Mouse (Mus musculus) midbrain, embryonic 15.5 days (tissue): ENCODE measurements at regions not wholly inside any gene's neighbourhood (a gene's known extent, or its start where the extent isn't known, plus 50 kb on each side); places are given as distances from the start of the nearest gene placed in this dataset.

Source experiments
- ATAC-seq: fragments of 200-750 bp; cut with Nextera tagmentation; replicated peaks from 2 replicates; pipeline ENCODE4 v1.8.0; 2017; ENCODE audit warnings: moderate TSS enrichment
- H3K27ac ChIP-seq: fragments of 300-500 bp; sonication (generic); 2 replicates; pipeline ENCODE4 v1.5.1; 2015; ENCODE audit warnings: mild to moderate bottlenecking, inconsistent platforms
- H3K27me3 ChIP-seq: fragments of 300-500 bp; sonication (generic); replicated peaks from 2 replicates; pipeline ENCODE4 v1.6.1; 2015; ENCODE audit warnings: inconsistent platforms
- H3K36me3 ChIP-seq: fragments of 300-500 bp; sonication (generic); replicated peaks from 2 replicates; pipeline ENCODE4 v1.6.1; 2015; ENCODE audit warnings: inconsistent platforms
- H3K4me1 ChIP-seq: fragments of 300-500 bp; sonication (generic); 2 replicates; pipeline ENCODE4 v1.6.1; 2015; ENCODE audit warnings: inconsistent platforms
- H3K4me2 ChIP-seq: fragments of 300-500 bp; sonication (generic); 2 replicates; pipeline ENCODE4 v1.6.1; 2015; ENCODE audit warnings: inconsistent platforms, mild to moderate bottlenecking, moderate library complexity
- H3K4me3 ChIP-seq: fragments of 300-500 bp; sonication (generic); 2 replicates; pipeline ENCODE4 v1.5.1; 2015; ENCODE audit warnings: mild to moderate bottlenecking, inconsistent platforms
- H3K9ac ChIP-seq: fragments of 300-500 bp; sonication (generic); 2 replicates; pipeline ENCODE4 v1.6.1; 2015; ENCODE audit warnings: mild to moderate bottlenecking, inconsistent platforms
- H3K9me3 ChIP-seq: fragments of 300-500 bp; sonication (generic); 2 replicates; pipeline ENCODE4 v1.6.1; 2016; ENCODE audit warnings: inconsistent platforms
- WGBS: fragments of 180-500 bp; shearing (Covaris S2); methylation state at CpG from one replicate; pipeline ENCODE4 v1.1.7; 2015; ENCODE audit warnings: mixed read lengths; 5-methylcytosine and 5-hydroxymethylcytosine counted together

DNA sequence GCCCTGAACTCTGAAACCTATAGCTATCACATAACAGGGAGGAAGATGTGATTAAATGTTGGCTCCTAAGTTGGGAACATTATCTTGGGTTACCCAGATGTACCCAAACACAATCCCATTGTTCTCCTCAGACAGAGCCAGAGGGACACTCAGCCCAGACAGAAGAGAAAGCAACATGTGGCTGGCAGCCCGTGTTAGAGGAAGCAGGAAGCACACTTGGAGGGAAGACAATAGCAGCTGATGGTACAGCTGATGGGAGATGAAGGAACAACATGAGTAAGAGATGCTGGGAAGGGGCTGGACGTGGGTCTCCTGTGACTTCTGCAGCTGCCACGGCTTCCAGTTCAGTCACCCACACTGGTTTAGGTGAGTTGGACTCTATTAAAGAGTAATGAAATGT is 224.2 kb upstream of the Jun start:
- no peak overlapping the region for H3K4me3 ChIP-seq
- no peaks in the 10 kb centered on the region for H3K9me3 ChIP-seq
- WGBS = 77% methylated on average over 3 of the region's 3 CpGs
- ATAC-seq = no peak
- no peaks in the 10 kb centered on the region for H3K27me3 ChIP-seq
- no peaks in the 10 kb centered on the region for H3K4me1 ChIP-seq
- no peaks in the 10 kb centered on the region for H3K36me3 ChIP-seq
- no peak overlapping the region for H3K9ac ChIP-seq
- H3K4me2 ChIP-seq = no peak overlapping the region
- H3K27ac ChIP-seq = no peak overlapping the region

DNA sequence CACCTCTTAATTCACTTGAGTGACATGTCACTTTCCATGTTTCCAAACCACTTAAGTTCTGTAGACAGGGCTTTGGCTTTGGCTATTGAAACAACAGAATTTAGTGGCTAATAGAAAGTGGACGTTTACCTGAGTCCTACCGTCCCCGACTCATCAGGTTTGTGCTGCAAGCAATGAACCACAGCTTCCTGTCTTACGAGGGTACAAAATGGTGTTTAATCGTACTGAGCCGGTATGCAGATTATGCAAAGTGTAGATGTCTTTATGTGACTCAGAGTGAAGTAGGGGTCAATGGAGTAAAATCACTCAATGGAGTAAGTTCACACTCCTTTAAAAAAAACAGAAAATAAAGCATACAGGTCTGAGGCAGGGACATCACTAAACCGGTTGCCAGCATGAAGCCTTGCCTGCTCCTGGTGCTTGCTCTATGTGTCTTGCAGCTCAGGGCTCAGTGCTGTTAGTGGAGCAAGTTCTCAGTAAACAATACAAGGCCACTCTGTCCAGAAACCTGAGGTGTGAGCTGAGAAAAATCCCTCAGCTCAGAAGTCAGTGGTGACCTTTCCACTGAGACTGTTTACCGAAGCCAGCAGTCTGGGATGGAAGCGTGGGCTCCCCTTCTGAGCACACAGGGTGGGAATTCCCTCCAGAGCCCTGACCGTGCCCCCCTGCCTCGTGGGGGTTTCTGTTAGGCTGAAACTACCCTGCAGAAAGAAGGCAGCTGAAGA is 226.1 kb upstream of the Jun start:
- H3K27me3 ChIP-seq = no peaks in the 10 kb centered on the region
- no peaks in the 10 kb centered on the region for H3K36me3 ChIP-seq
- H3K4me1 ChIP-seq = no peaks in the 10 kb centered on the region
- H3K9ac ChIP-seq = no peak overlapping the region
- no peak for ATAC-seq
- H3K4me2 ChIP-seq = no peak overlapping the region
- WGBS = 53% methylated on average over 11 of the region's 11 CpGs
- no peak overlapping the region for H3K4me3 ChIP-seq
- no peak overlapping the region for H3K27ac ChIP-seq
- H3K9me3 ChIP-seq = no peaks in the 10 kb centered on the region

DNA sequence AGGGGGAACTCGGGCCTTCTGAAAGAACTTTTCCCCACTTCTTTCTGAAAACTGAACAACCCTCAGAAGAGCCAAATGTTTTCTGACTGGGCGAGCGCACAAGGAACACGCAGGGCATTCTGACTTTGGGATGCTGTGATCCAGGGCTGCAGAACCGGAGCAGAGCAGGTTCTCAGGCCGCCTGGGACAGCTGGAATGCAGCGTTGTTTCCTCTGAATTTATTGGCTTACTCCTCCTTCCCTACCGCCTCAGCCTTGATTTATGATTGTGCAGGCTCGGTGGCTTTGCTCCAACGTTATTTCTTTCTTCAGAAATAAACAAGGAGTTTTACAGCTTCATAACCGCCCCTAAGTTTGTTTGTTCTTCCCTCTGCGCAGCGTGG is 226.7 kb upstream of the Jun start:
- H3K36me3 ChIP-seq = no peaks in the 10 kb centered on the region
- no peak for ATAC-seq
- H3K9me3 ChIP-seq = no peaks in the 10 kb centered on the region
- 57% methylated on average over 13 of the region's 13 CpGs for WGBS
- no peak overlapping the region for H3K27ac ChIP-seq
- H3K9ac ChIP-seq = no peak overlapping the region
- no peaks in the 10 kb centered on the region for H3K27me3 ChIP-seq
- no peak overlapping the region for H3K4me2 ChIP-seq
- H3K4me3 ChIP-seq = no peak overlapping the region
- H3K4me1 ChIP-seq = no peaks in the 10 kb centered on the region

GRCm38 (mm10) chr4:95279200-95279599 is 227.2 kb upstream of the Jun start:
- ATAC-seq = no peak
- Histone ChIP-seq H3K4me3 (no peak overlapping the region), H3K4me1 (no peaks in the 10 kb centered on the region)

GRCm38 (mm10) chr4:95282083-95282482 is 230.1 kb upstream of the Jun start:
- no peak for ATAC-seq

More at GRCm38 (mm10) chr4:95279200-95279599, 227.2 kb upstream of the Jun start:
- Histone ChIP-seq H3K4me2 (no peak overlapping the region), H3K27me3 (no peaks in the 10 kb centered on the region), H3K9me3 (no peaks in the 10 kb centered on the region), H3K27ac (no peak overlapping the region), H3K36me3 (no peaks in the 10 kb centered on the region), H3K9ac (no peak overlapping the region)
- WGBS = 86% methylated on average over 2 of the region's 2 CpGs

DNA sequence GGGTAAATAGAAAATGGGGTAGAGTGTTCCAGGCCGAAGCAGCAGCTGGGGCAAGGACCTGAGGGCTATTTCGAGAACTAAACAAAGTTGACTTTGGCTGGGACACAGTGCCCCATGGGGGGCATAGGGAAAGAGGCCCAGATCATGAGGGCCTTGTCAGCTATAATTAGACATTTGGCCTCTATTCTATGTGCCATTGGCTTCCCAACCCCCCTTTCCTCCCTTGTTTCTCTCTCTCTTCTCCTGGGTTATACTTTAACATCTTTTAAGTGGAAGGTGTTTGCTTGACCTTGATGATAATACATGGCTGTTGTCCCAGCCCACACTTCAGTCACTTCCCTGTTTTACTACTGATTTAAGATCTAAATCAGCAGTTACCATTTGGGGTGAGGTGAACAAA is 231.8 kb upstream of the Jun start:
- Histone ChIP-seq H3K36me3 (no peaks in the 10 kb centered on the region), H3K9me3 (no peaks in the 10 kb centered on the region), H3K27me3 (no peaks in the 10 kb centered on the region), H3K4me3 (no peak overlapping the region), H3K4me2 (no peak overlapping the region), H3K27ac (no peak overlapping the region), H3K4me1 (no peaks in the 10 kb centered on the region), H3K9ac (no peak overlapping the region)
- 89% methylated on average over 2 of the region's 2 CpGs for WGBS
- no peak for ATAC-seq

More at GRCm38 (mm10) chr4:95282083-95282482, 230.1 kb upstream of the Jun start:
- Histone ChIP-seq H3K4me2 (no peak overlapping the region), H3K27me3 (no peaks in the 10 kb centered on the region), H3K36me3 (no peaks in the 10 kb centered on the region), H3K4me3 (no peak overlapping the region), H3K9me3 (no peaks in the 10 kb centered on the region), H3K27ac (no peak overlapping the region), H3K4me1 (no peaks in the 10 kb centered on the region), H3K9ac (no peak overlapping the region)
- WGBS = 63% methylated on average over 3 of the region's 3 CpGs

DNA sequence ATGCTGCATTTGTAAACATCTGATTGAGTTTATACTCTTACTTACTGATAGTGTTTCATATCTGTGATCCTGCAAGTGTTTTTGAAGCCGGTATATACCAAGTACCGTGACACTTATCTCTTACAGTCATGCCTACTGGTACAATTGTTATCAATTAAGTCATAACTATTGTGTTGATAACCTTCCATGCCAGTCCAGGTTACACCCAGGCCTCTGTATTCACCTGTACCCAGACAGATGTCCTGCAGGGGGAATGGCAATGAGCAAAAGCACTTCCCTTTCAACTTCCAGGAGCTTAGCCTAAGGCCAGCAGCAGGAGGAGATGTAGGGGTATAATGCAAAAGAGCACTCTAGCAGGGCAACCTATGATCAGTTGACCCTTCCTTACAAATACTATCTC is 232.2 kb upstream of the Jun start:
- Histone ChIP-seq H3K27me3 (no peaks in the 10 kb centered on the region), H3K36me3 (no peaks in the 10 kb centered on the region), H3K4me1 (no peaks in the 10 kb centered on the region), H3K9me3 (no peaks in the 10 kb centered on the region), H3K27ac (no peak overlapping the region), H3K4me2 (no peak overlapping the region), H3K9ac (no peak overlapping the region), H3K4me3 (no peak overlapping the region)
- WGBS = 97% methylated on average over 2 of the region's 2 CpGs
- ATAC-seq = no peak

- Histone ChIP-seq H3K27ac (no peak overlapping the region), H3K4me3 (no peak overlapping the region), H3K27me3 (no peaks in the 10 kb centered on the region), H3K4me1 (no peaks in the 10 kb centered on the region), H3K9ac (no peak overlapping the region), H3K9me3 (no peaks in the 10 kb centered on the region), H3K4me2 (no peak overlapping the region), H3K36me3 (no peaks in the 10 kb centered on the region)
- 89% methylated on average over 1 of the region's 1 CpGs for WGBS
- no peak for ATAC-seq
These were observed 232.7 kb upstream of the Jun start for GRCm38 (mm10) chr4:95284696-95285095.

DNA sequence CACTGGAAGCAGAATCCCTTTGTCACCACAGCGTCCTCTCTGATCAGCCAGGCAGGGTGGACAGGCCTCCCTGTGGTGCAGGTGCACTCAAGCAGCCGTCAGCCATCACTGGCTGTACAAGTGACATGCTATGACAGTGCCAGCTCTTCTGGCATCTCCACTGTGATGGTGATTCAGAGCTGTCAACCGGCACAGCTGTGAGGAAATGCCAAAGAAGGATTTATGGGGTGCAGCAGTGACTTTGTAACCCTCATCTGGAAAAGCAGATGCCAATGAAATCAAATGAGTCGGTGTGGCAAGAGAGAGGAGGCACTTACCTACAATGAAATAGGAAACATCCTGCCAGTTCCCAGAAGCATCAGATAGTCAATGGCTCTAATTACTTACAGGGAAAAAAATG is 238.3 kb upstream of the Jun start:
- no peak for ATAC-seq
- WGBS = 60% methylated on average over 4 of the region's 4 CpGs
- H3K4me2 ChIP-seq = no peak overlapping the region

GRCm38 (mm10) chr4:95294110-95294509 is 242.1 kb upstream of the Jun start:
- Histone ChIP-seq H3K36me3 (no peaks in the 10 kb centered on the region), H3K27ac (no peak overlapping the region), H3K4me3 (no peak overlapping the region), H3K4me1 (no peaks in the 10 kb centered on the region), H3K27me3 (no peaks in the 10 kb centered on the region), H3K4me2 (no peak overlapping the region), H3K9me3 (no peaks in the 10 kb centered on the region), H3K9ac (no peak overlapping the region)
- 67% methylated on average over 4 of the region's 4 CpGs for WGBS
- no peak for ATAC-seq

More for the DNA sequence above, 238.3 kb upstream of the Jun start:
- Histone ChIP-seq H3K4me3 (no peak overlapping the region), H3K27ac (no peak overlapping the region), H3K9me3 (no peaks in the 10 kb centered on the region), H3K9ac (no peak overlapping the region), H3K27me3 (no peaks in the 10 kb centered on the region), H3K36me3 (no peaks in the 10 kb centered on the region), H3K4me1 (no peaks in the 10 kb centered on the region)

- H3K4me3 ChIP-seq = no peak overlapping the region
- H3K4me2 ChIP-seq = no peak overlapping the region
- 99% methylated on average over 2 of the region's 2 CpGs for WGBS
- H3K36me3 ChIP-seq = no peaks in the 10 kb centered on the region
- H3K9ac ChIP-seq = no peak overlapping the region
- H3K9me3 ChIP-seq = no peaks in the 10 kb centered on the region
- H3K27me3 ChIP-seq = no peaks in the 10 kb centered on the region
- no peak overlapping the region for H3K27ac ChIP-seq
- no peak for ATAC-seq
- H3K4me1 ChIP-seq = no peaks in the 10 kb centered on the region
These were observed 249.9 kb upstream of the Jun start for GRCm38 (mm10) chr4:95301907-95302306.

GRCm38 (mm10) chr4:95303337-95303736 is 251.3 kb upstream of the Jun start:
- no peak for ATAC-seq
- H3K4me3 ChIP-seq = no peak overlapping the region
- H3K36me3 ChIP-seq = no peaks in the 10 kb centered on the region
- WGBS = 30% methylated on average over 2 of the region's 2 CpGs
- H3K27me3 ChIP-seq = no peaks in the 10 kb centered on the region
- no peak overlapping the region for H3K9ac ChIP-seq
- no peak overlapping the region for H3K4me2 ChIP-seq
- no peaks in the 10 kb centered on the region for H3K4me1 ChIP-seq
- H3K27ac ChIP-seq = no peak overlapping the region
- H3K9me3 ChIP-seq = no peaks in the 10 kb centered on the region

- no peak for ATAC-seq
- H3K36me3 ChIP-seq = no peaks in the 10 kb centered on the region
- no peaks in the 10 kb centered on the region for H3K4me1 ChIP-seq
- no peak overlapping the region for H3K27ac ChIP-seq
- no peaks in the 10 kb centered on the region for H3K27me3 ChIP-seq
- no peaks in the 10 kb centered on the region for H3K9me3 ChIP-seq
- no peak overlapping the region for H3K4me2 ChIP-seq
- no peak overlapping the region for H3K9ac ChIP-seq
- H3K4me3 ChIP-seq = no peak overlapping the region
- 79% methylated on average over 1 of the region's 1 CpGs for WGBS
These were observed 252.0 kb upstream of the Jun start for GRCm38 (mm10) chr4:95304006-95304405.
